Mouse (Mus musculus): Measurements from ENCODE around the gene Atl1. TPM values are rescaled to one million over a fixed set of nuclear protein-coding genes. Genes with fewer than 3 reads are reported as not detected.

Gene Atl1
- total RNA-seq (2021), result 1 to 10 TPM; 4.6 to 5.2 TPM
- long read RNA-seq, experiment 1, partial matches to known transcripts, result 2 of 9 reads
- long read RNA-seq, experiment 1, other reads (novel, unspliced or antisense), result 7 of 9 reads
- long read RNA-seq, experiment 2, partial matches to known transcripts, result 0 of 5 reads
- long read RNA-seq, experiment 2, other reads (novel, unspliced or antisense), result 5 of 5 reads

- DNase-seq, result peak; percentile 91
Observed at GRCm38 (mm10) chr12:69892371-69893251, at the start of gene Atl1, which contains the start of gene Map4k5. Atl1 (plus strand) TSS chr12:69892614. Map4k5 (minus strand) TSS chr12:69893200.

DNA sequence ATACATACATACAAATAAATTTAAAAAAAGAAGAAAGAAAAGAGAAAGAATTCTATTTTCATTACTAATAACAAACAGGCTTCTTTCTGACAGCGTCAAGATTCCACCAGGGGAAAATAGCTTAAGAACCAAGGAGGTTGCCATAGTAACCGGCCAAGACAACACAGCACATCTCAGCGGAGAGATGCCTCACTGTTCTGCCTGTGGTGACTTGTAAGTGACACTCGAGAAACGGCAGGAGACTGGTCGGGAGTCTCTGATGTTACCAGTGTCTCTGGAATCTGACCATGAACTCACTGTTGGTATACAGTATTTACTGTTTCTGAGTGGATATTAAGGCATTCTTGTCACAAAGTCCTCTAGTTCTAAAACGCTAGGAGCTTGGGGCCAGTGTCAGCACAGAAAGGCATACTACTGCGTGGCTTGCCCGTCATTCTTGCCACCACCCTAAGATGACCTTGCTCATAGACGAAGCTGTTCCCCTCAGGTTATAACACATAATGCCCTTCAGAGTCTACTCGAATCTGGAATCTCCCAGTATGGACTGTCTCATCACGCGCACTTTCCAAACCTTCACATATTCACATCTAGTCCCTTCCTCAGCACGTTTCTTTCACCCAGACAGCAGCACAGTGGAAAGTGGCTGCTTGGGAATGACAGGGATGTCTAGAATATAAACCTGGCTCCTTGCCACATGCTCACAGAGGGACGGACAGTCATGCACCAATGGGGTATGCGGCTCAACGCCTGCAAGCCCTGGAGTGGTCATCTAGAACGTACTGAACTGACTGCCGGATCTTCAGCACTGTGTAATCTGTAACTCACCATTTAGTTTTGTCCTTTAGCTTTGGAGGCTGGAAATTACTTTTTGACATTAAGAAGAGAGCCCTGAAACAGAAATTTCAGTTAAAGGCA, 48.6 kb upstream of the Atl1 start:
- DNase-seq, result no peak

DNA sequence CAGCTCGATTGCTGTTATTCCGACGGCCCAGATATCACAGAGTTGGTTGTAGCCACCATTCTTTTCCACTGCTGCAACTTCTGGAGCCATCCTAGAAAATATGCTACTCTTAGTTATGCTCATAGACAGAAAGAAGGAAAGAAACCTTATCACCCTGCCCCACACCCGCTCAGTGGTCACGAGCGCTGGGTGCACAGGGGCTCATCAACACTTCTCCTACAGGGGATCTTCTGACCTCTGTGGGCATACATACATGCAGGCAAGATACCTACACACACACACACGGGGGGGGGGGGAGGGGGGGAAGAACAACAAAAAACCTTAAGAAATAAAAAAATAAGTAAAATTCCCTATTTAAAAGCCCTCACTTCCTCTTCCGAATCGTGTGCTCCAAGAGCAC, 46.7 kb upstream of the Atl1 start:
- DNase-seq, result no peak

- DNase-seq, result no peak
Observed at GRCm38 (mm10) chr12:69846499-69846898, 45.9 kb upstream of the Atl1 start.

DNA sequence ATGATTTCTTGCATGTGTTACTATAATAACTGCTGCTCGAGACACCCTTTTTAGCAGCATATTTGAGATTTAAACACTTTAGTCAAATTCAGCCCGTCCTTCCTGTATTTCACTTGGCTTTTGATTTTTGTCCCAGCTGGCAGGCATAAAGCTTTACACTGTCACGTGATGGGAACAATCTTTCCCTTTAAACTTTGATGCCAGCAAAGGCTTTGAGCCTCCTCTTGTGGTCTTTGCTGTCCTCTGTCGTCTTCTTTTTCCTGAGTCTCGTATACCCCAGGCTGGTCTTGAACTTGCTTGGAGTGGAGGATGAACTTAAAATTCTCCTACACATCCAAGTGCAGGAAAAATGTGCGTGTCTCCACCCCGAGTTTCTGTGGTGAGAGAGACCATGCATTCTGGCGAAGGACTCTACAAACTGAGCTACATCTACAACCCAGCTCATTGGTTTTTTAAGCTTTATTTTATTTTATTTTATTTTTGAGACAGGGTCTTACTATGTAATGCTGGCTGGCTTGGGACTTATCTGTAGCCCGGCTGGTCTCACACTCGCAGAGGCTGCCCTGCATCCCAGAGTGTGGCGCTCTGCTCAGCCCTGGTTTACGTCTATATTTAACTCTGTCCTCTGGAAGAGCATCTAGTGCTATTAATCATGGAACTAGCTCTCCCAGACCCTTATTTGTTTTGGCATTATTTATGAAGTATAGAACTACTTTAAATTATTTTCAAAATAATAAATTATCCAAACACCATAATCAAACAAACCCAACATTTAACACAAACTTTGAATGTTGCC, 44.1 kb upstream of the Atl1 start:
- no peak for DNase-seq

GRCm38 (mm10) chr12:69852288-69852687, 40.1 kb upstream of the Atl1 start:
- no peak for DNase-seq

DNA sequence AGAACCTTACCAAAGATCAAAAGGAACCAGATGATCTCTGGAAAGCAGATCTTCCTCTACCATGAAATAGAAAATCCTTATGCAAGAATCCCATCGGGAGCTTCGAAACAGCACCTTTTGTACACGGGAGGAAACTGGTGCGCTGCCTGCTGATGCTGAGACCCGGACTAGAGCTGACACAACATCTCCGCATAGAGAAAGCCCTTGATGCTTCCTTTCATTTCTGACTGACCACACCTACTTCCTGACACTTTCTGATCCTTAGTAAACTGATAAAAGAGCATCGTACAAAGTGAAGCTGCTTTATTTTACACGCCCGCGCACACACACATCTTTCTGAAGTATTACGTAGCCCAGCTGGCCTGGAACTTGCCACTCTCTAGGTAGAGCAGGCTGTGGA, 39.0 kb upstream of the Atl1 start:
- DNase-seq, result no peak

DNA sequence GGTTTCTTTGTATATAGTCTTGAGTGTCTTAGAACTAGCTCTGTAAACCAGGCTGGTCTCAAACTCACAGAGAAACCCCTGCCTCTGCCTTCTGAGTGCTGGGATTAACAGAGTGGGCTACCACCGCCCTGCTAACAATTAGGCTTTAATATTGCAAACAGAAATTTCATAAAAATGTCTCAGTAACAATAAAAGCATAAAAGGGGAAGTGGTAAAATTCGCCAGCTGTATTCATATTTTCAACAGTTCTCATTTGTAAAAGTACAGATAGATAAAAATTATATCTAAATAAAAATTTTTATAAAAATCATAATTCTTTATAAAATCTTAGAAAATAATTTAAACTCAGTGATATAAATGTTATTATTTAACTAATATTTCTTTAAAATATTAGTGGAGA, 38.5 kb upstream of the Atl1 start:
- no peak for DNase-seq

DNA sequence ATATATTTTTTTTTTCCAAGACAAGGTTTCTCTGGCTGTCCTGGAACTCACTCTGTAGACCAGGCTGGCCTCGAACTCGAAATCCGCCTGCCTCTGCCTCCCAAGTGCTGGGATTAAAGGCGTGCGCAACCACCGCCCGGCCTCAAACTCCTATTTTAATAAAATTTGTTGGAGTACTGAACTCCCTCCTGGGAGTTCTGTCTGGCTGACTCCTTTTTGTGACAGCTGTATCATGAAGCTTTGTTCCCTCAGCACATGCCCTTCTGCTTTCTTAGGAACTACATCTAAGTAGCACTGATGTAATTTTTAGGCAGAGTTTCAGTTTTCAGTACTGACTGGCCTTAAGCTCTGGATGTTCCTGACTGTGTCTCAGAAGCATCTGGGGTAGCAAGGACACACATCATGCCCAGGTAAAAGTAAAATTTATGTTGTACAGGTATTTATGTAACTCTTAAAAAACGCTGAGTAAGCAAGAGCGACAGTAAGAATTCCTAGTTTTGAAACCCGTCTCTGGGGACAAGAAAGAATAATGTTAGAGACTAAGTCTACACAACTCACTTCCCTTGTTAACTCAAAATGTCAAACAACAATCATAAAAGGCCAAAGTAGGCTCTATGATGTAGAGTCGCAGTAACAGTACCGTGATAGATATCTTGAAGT, 36.6 kb upstream of the Atl1 start:
- no peak for DNase-seq

GRCm38 (mm10) chr12:69856398-69856797, 36.0 kb upstream of the Atl1 start:
- DNase-seq, result no peak

DNA sequence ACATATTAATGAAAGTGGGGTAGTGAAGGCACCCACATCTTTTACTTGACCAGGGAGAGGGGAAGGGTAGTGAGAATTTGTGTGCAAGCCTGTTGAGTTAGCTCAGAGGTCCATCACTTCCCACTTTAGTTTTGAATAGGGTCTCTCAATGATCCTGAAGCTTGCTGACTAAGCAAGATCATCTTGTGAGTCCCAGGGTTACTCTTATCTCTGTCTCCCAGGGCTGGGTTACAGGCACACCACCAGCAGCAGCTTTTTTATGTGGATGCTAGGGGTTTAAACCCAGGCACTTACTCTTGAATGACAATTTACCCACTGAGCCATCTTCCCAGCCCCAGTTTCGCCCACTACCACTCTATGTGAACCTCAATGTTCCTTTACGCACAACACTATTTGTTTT, 34.8 kb upstream of the Atl1 start:
- no peak for DNase-seq

DNA sequence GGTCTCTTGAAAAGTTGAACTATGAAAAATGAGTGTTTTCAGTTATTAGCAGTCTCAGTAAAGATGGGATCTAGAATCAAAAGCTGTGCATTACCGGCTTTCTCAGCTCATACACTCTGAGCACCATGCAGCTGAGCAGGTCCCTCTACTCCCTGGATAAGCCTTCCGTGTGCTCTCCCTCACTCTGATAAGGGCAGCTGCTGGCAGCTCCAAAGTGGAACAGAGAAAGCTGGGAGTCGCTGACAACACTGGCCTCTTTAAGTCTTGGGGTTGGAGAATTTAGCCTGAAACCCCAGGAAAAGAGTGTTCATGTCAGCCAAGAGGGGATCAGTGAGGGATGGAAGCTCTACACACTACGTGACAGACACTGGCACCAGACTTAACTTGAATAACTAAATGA, 33.6 kb upstream of the Atl1 start:
- DNase-seq, result no peak

DNA sequence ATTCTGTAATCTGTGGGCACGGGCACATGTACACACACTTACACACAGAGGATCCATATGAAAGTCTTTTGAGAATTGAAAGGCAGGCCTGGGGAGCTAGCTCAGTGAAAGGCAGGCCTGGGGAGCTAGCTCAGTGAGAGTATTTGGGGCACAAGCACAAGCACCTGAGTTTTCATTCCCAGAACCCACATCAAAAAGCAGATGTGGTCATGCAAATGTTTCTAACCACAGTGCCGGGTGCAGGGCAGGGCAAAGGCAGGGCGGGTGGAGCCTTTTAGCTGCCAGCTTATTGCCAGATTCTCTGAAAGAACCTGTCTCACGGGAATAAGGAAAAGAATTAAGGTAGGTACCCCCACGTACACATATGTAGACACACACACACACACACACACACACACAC, 28.9 kb upstream of the Atl1 start:
- DNase-seq, result no peak

- DNase-seq, result no peak
Observed at GRCm38 (mm10) chr12:69864164-69864692, 28.2 kb upstream of the Atl1 start.

DNA sequence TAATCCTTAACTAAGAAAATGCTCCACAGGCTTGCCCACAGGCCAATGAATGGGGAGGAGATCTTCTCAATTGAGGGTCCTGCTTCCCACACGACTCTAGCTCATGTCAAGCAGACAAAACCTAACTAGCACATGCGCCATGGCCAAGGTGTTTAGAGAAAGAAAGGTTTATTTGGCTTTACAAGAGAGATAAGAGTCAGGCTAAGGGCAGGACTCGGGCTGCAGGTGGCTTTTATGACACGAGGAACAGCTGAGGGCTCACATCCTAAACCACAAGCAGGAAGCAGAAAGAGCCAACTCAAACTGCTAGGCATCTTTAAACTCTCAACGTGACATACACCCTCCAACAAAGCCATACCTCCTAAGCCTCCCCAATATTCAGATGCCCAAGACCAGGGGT, 25.1 kb upstream of the Atl1 start:
- DNase-seq, result no peak

DNA sequence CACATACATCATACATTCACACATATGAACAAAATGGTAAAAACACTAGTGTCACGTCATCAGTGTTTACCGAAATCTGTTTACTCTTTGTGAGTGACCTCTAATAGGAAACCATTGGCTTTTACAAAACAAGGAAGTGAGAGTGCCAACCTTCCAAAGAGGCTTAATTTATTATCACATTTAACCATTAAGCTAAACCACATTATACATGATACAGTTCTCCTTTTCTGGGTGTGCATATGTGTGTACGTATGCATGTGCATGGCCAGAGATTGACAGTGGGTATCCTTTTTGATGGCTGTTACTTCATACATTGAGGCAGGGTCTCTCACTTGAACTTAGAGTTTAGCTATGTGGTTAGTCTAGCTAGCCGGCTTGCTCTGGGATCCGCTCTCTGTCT, 20.8 kb upstream of the Atl1 start:
- DNase-seq, result no peak

GRCm38 (mm10) chr12:69877842-69878363, 14.5 kb upstream of the Atl1 start:
- DNase-seq, result no peak

- no peak for DNase-seq
Observed at GRCm38 (mm10) chr12:69879172-69879665, 13.2 kb upstream of the Atl1 start.

DNA sequence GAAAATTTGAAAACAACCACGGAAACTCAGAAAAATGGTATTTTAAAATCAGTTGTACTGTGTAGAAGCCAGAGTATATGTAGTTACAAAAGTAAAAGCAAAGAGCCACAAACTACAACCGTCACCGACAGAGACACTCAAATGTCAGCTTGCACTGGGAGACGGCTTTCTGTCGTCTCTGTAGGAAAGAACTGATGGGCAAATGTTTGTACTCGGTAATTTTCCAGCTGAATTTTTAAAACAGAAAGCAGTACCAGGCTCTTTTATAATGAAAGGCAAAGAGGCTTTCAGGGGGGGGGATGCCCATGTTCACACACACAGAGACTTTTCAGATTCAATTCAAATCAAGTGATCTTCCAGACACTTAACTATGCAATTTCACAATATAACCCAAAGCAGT, 12.7 kb upstream of the Atl1 start:
- DNase-seq, result no peak

- DNase-seq, result no peak
Observed at GRCm38 (mm10) chr12:69881198-69881905, 11.1 kb upstream of the Atl1 start.
